Mouse (Mus musculus) natural killer cell, adult 2 months (primary cell): ENCODE results near the gene Pno1.

ENCODE experiments used
- DNase-seq, 2 experiments: peaks; one replicate each; pipeline ENCODE4 v3.0.0; 2022; ENCODE audit warnings: low spot score in 2 of 2

The Pno1 gene

GRCm38 (mm10) chr11:17176638-17177037, 34.7 kb downstream of the Pno1 start:
- no peak for DNase-seq

- no peak for DNase-seq
Observed at GRCm38 (mm10) chr11:17172300-17172699, 39.1 kb downstream of the Pno1 start.

DNA sequence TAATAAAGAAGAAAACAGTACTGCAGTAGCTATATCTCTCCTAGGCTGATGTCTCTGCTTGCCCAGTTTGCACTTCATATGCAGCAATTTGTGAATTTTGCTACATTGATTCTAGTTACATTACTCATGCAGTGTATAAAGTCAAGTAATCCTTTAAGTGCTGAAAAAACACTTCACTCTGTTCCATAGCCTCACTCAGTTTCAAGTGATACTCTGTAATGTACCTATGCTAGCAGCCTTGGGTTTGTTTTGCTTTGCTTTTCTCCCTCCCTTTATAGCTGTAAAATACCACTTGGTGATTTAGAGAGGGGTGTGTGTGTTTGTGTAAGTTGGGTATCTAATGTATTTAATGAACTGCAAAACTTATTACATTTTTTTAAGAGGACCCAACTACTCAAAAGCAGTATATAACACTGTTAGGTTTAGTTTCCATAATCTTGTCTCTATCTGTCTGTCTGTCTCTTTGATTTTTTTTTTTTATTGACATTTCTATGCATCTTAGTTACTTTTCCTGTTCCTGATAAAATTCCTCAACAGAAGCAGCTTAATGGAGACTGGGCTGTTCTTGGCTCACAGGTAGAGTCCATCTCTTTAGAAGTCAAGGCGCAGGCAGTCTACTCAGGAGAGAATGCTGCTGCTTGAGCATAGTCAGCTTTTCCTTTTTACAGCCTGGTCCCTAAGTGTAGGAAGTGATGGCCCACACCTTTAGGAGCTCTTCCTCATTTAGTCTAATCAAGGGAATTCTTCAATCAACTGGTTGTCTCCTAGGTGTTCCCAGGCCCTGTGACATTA, 40.2 kb downstream of the Pno1 start:
- no peak for DNase-seq

DNA sequence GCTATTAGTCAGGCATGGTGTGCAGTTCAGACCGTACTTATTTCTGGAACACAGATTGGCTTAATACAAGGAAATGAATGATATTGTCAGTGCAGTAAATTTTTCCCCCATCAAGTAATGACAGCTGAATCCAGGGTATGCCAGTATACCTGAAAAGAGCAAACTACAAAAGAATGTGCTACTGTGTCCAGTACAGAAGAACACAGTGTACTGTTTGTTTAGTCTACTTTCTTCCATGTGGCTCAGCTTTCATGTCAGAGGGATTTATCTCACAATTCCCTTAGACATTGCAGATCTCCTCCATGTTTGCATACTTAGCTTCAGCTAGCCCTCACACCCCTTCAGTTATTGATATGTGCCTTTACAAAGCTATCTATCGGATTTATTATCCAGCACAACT, 42.1 kb downstream of the Pno1 start:
- DNase-seq, result no peak

- DNase-seq, result peak in 1 of 2 experiments; percentile 36
Observed at GRCm38 (mm10) chr11:17166627-17167026, 44.7 kb downstream of the Pno1 start.

GRCm38 (mm10) chr11:17163956-17164355, 47.4 kb downstream of the Pno1 start:
- DNase-seq, result no peak

GRCm38 (mm10) chr11:17160242-17160641, 51.1 kb downstream of the Pno1 start:
- DNase-seq, result peak; percentile 56 to 57

GRCm38 (mm10) chr11:17159738-17160241, 51.6 kb downstream of the Pno1 start:
- peak in 1 of 2 experiments; percentile 26 for DNase-seq

DNA sequence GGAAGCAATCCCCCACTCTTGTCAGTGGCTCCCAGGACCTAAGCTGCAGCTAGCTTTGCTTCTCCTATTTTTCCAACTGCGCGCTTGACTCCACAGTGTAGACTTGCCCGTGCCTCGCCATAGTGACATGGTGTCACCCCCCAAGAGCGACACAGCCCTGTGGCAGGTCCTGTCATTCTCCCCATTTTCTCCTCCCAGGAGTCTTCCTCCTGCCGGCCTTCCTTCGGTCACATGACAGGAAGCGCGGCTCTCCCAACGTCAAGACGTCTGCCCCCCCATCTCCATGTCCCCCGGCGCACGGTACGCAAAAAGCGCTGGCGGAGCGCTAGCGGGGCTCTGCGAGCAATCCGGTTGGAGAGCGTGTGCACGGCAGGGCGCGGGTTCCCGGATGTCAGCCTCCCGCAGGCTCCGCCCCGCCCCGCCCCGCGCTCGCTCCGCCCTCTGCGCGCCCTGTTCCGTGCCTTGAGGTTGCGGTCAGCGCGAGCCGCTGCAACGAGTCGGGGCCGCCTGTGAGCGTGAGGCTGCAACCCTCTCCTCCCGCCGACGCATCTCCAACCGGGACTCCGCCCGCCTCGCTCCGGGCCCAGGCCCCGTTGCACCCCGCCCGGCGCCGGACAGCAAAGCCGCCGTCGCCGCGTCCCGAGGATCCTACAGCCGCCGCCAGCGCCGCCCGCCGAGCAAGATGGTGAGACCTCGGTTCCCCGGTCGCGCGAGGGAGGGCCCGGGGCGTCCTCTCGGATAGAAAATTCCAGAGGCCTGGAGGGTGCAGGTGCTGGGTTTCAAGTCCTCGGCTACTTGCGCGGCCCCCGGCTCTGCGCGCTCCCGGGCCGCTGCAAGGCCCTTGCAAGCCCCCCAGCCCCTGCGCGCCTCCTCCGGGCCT, 52.3 kb downstream of the Pno1 start, which contains the start of gene Ppp3r1:
Ppp3r1 (plus strand) TSS at position 406 of the 880 bp plus-strand sequence.
- peak; percentile 91 to 93 for DNase-seq
